Mouse (Mus musculus): Measurements from ENCODE around the gene Vmn1r57. TPM values are rescaled to one million over a fixed set of nuclear protein-coding genes. Genes with fewer than 3 reads are reported as not detected.
"Not testable (repeated sequence)": the region's sequence is repeated elsewhere in the genome, so short reads cannot be mapped to it uniquely, and the experiment has no call there.

Gene Vmn1r57
- total RNA-seq (2017) = not detected in 3 replicates

GRCm38 (mm10) chr7:5218193-5218592 is at the start of gene Vmn1r57:
Gene Vmn1r57 (plus strand): TSS chr7:5218493.
- not testable (repeated sequence) for ATAC-seq (replicated peaks; ENCODE audit: insufficient number of reproducible peaks, low FRiP score, low TSS enrichment, poor library complexity, severe bottlenecking)

DNA sequence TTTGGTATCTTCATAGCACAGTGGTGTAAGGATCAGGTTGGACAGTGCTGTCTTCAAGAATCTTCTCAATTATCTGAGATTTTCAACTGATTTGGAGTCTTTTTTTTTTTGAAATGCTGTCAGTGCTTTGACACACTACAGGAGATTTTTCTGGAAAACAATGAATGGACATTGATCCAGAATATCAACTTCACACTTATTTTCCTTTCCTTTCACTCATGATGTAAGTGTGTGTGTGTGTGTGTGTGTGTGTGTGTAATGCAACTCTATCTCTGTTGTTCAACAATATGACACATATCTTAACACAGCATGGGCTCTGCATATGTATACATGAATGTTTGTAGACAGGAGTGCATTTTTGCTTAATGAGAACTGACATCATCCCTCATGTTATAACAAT is 21.6 kb upstream of the Vmn1r57 start, which contains the start of gene Vmn1r56:
Vmn1r56 (minus strand) TSS at position 101 of the 400 bp plus-strand sequence.
- ATAC-seq (replicated peaks; ENCODE audit: insufficient number of reproducible peaks, low FRiP score, low TSS enrichment, poor library complexity, severe bottlenecking) = not testable (repeated sequence)

DNA sequence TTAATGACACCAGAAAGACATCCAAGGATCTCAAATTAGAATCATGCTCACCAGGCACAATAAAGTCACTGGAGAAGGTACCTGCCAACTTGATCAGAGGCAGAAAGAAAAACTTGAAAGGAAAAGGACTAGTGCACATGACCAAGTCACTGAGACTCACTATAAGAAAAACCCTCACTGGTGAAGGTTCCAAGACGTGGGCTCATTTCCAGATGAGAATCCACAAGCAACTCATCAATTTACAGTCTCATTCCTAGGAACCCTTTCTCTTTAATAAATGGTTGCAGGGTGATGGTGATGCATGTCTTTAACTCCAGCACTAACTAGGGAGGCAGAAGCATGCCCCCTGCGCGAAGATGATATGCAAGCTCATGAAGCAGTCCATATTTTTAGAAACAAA is 44.8 kb downstream of the Vmn1r57 start:
- no peak for ATAC-seq (replicated peaks; ENCODE audit: insufficient number of reproducible peaks, low FRiP score, low TSS enrichment, poor library complexity, severe bottlenecking)

Other genes starting within 250 kb of the Vmn1r57 start
- gene Sbk3, start 247.3 kb upstream of the Vmn1r57 start, total RNA-seq (2017) = not detected in 3 replicates
- gene Zfp579, start 222.3 kb upstream of the Vmn1r57 start, total RNA-seq (2017) = 1.2 to 2.5 TPM (median 1.3 TPM) in 3 replicates
- gene Zfp524, start 204.1 kb upstream of the Vmn1r57 start, total RNA-seq (2017) = 4.4 to 12.1 TPM (median 5.1 TPM) in 3 replicates
- gene Fiz1, start 203.8 kb upstream of the Vmn1r57 start, total RNA-seq (2017) = 12.5 to 26.2 TPM (median 14.6 TPM) in 3 replicates
- gene Gm44973, start 203.0 kb upstream of the Vmn1r57 start, total RNA-seq (2017) = not detected in 3 replicates
- 20.1 to 30.4 TPM (median 22.9 TPM) in 3 replicates for gene Zfp865, start 198.1 kb upstream of the Vmn1r57 start, total RNA-seq (2017)
- gene Ccdc106, start 197.9 kb upstream of the Vmn1r57 start, total RNA-seq (2017) = not detected in 3 replicates
- gene 4632433K11Rik, start 184.4 kb upstream of the Vmn1r57 start, total RNA-seq (2017) = 1.4 to 1.5 TPM in 2 of 3 replicates, not detected in the other
- 3.0 to 3.8 TPM (median 3.1 TPM) in 3 replicates for gene Zfp784, start 180.0 kb upstream of the Vmn1r57 start, total RNA-seq (2017)
- gene Zfp580, start 167.0 kb upstream of the Vmn1r57 start, total RNA-seq (2017) = not detected in 3 replicates
- gene U2af2, start 156.3 kb upstream of the Vmn1r57 start, total RNA-seq (2017) = 119 to 185 TPM (median 151 TPM) in 3 replicates
- gene Epn1, start 138.3 kb upstream of the Vmn1r57 start, total RNA-seq (2017) = 65.8 to 88.9 TPM (median 80.5 TPM) in 3 replicates
- not detected in 3 replicates for gene Rfpl4, start 101.5 kb upstream of the Vmn1r57 start, total RNA-seq (2017)
- gene Rasl2-9, start 92.5 kb upstream of the Vmn1r57 start, total RNA-seq (2017) = 0.53 to 2.8 TPM in 2 of 3 replicates, not detected in the other
- gene Vmn1r55, start 68.8 kb upstream of the Vmn1r57 start, total RNA-seq (2017) = not detected in 3 replicates
- gene Vmn1r56, start 21.7 kb upstream of the Vmn1r57 start, total RNA-seq (2017) = not detected in 3 replicates
- gene Gm5065, start 132.0 kb downstream of the Vmn1r57 start, total RNA-seq (2017) = not detected in 3 replicates
- not detected in 3 replicates for gene Nlrp2, start 132.5 kb downstream of the Vmn1r57 start, total RNA-seq (2017)
- gene Vmn1r58, start 194.9 kb downstream of the Vmn1r57 start, total RNA-seq (2017) = not detected in 3 replicates
- not detected in 3 replicates for gene Vmn1r59, start 238.3 kb downstream of the Vmn1r57 start, total RNA-seq (2017)